Mouse (Mus musculus) hindbrain, embryonic 10.5 days (tissue): ENCODE measurements around the gene Rgl1. TPM values are rescaled to one million over a fixed set of nuclear protein-coding genes. Genes with fewer than 3 reads are reported as not detected.

Experiments used
- DNase-seq: peaks from one replicate; pipeline ENCODE4 v3.0.0-alpha.2; 2017; ENCODE audit warnings: low spot score
- H3K27ac ChIP-seq: fragments of 300-500 bp; sonication (generic); 2 replicates; pipeline ENCODE4 v1.5.1; 2016; ENCODE audit warnings: mild to moderate bottlenecking, moderate library complexity
- H3K27me3 ChIP-seq: fragments of 300-500 bp; sonication (generic); 2 replicates; pipeline ENCODE4 v1.6.1; 2016; ENCODE audit warnings: mild to moderate bottlenecking; ENCODE audit not compliant: poor library complexity, insufficient read depth, severe bottlenecking
- H3K36me3 ChIP-seq: fragments of 300-500 bp; sonication (generic); 2 replicates; pipeline ENCODE4 v1.6.1; 2016; ENCODE audit warnings: mild to moderate bottlenecking, moderate library complexity
- H3K4me1 ChIP-seq: fragments of 300-500 bp; sonication (generic); replicated peaks from 2 replicates; pipeline ENCODE4 v1.6.1; 2016; ENCODE audit warnings: mild to moderate bottlenecking
- H3K4me3 ChIP-seq: fragments of 300-500 bp; sonication (generic); 2 replicates; pipeline ENCODE4 v1.5.1; 2016; ENCODE audit warnings: mild to moderate bottlenecking, moderate library complexity
- H3K9me3 ChIP-seq: fragments of 300-500 bp; sonication (generic); 2 replicates; pipeline ENCODE4 v1.6.1; 2016; ENCODE audit warnings: mild to moderate bottlenecking, moderate library complexity
- WGBS: fragments of 180-500 bp; shearing (Covaris S2); methylation state at CpG from one replicate; pipeline ENCODE4 v1.1.7; 2016; 5-methylcytosine and 5-hydroxymethylcytosine counted together
- polyA plus RNA-seq: library from polyadenylated mRNA; unstranded; fragments of >200 nt; fragmentation: Nextera tagmentation; extraction: Ambion mirVana; gene quantifications from 2 replicates; pipeline ENCODE4 v1.2.1, GENCODE M21; 2016

Gene Rgl1
- polyA plus RNA-seq, 1 experiment from 2014 or later = 27.1 TPM

GRCm38 (mm10) chr1:152771016-152771415, 4.9 kb upstream of the Rgl1 start:
- no peak for DNase-seq
- peaks cover 69% of the 10 kb centered on the region for H3K36me3 ChIP-seq
- WGBS = 92% methylated on average over 9 of the region's 9 CpGs
- no peaks in the 10 kb centered on the region for H3K9me3 ChIP-seq
- H3K4me3 ChIP-seq = no peak overlapping the region
- H3K27ac ChIP-seq = no peak overlapping the region
- peaks cover under 1% of the 10 kb centered on the region; the same call in 1 of the 2 replicates for H3K27me3 ChIP-seq
- no peaks in the 10 kb centered on the region; the same call in 1 of the 2 replicates for H3K4me1 ChIP-seq

GRCm38 (mm10) chr1:152767749-152768488, 1.8 kb upstream of the Rgl1 start:
- peaks cover 38% of the 10 kb centered on the region for H3K36me3 ChIP-seq
- H3K27ac ChIP-seq = 0 out of 2 replicates have a peak overlapping the region, but pooled peaks have one; percentile 92
- H3K27me3 ChIP-seq = peaks cover 20% of the 10 kb centered on the region
- H3K9me3 ChIP-seq = no peaks in the 10 kb centered on the region
- WGBS = 10% methylated on average over 5 of the region's 5 CpGs
- H3K4me1 ChIP-seq = peaks cover 8% of the 10 kb centered on the region
- H3K4me3 ChIP-seq = peak overlapping the region; percentile 91
- DNase-seq = peak; percentile 84

DNA sequence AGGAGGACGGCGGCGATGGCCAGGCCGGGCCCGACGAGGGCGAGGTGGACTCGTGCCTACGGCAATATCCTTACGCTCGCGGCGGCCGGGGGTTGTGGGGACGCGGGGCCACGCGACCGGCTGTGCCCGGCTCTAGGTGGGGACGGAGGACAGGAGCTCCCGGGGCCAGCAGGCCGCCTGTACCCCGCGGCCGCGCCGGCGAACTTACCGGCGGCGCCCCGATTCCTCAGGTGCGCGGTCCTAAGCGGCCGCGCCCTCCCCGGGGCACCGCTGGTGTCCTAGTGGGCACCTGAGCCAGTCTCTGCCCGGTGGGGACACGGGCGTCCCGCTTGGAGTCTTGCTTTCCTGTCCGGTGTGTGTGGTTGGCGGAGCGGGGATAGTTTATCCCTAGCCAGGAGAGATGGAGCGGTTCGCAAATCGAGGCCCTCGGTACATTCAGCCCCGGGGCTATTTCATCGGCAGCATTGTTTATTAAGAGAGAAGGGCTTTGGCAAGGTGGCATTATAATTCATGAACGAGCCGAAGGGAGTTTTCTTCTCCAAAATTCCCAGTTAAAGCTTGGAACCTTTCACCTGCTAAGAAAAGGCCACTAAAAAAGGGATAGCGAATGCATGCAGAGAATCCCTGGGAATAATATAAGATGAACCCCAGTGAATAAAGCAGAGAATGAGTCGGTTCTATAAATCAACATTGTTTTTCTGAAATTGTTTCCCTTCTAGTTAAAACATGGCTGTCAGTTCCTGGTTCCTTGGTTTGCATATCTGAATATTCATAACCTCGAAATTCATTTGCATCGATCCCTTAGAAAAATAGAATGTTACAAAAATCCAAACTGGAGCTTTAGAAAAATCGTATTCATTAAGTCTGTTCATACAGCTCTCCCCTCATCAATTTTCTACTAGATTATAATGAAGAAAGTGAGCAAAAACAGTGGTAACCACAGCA, 925 bp upstream of the Rgl1 start:
- 2% methylated on average over 60 of the region's 60 CpGs for WGBS
- peak overlapping the region; percentile 91 for H3K4me3 ChIP-seq
- H3K9me3 ChIP-seq = no peaks in the 10 kb centered on the region
- no peak for DNase-seq
- H3K27ac ChIP-seq = peak overlapping the region; percentile 92
- peaks cover 8% of the 10 kb centered on the region for H3K4me1 ChIP-seq
- H3K36me3 ChIP-seq = peaks cover 30% of the 10 kb centered on the region
- H3K27me3 ChIP-seq = peaks cover 20% of the 10 kb centered on the region

DNA sequence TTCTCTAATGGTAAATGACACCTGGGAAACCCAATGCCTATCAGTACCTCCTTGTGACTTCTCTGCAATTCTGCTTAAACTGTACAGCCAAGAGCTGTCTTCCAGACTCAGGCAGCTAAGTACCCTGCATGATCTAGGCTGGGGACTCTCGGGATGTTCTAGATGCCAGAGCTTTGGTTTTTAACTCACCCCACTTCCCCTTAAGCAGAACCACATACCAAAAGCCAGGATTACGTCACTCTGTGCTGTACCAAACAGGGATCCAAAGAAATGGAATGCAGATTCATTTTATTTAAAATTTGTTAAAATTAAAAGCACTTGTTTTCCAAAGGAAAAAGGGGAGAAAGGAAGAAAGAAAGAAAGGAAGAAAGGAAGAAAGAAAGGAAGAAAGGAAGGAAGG, 4.4 kb downstream of the Rgl1 start:
- 90% methylated on average over 2 of the region's 2 CpGs for WGBS
- no peaks in the 10 kb centered on the region for H3K9me3 ChIP-seq
- H3K4me3 ChIP-seq = no peak overlapping the region
- no peak overlapping the region for H3K27ac ChIP-seq
- no peak for DNase-seq
- H3K36me3 ChIP-seq = no peaks in the 10 kb centered on the region
- H3K27me3 ChIP-seq = peaks cover 20% of the 10 kb centered on the region
- peaks cover 11% of the 10 kb centered on the region for H3K4me1 ChIP-seq

- Histone ChIP-seq H3K27me3 (no peaks in the 10 kb centered on the region), H3K4me3 (no peak within 1 kb of the TSS), H3K27ac (no peak within 1 kb of the TSS), H3K36me3 (no peaks in the 10 kb centered on the region), H3K9me3 (no peaks in the 10 kb centered on the region), H3K4me1 (0 out of 2 replicates have a peak, but pooled peaks cover 9% of the 10 kb centered on the region)
- DNase-seq = no peak
- 70% methylated on average over 13 of the region's 13 CpGs for WGBS
These were observed 15.7 kb downstream of the Rgl1 start, which contains the start of gene Apobec4 for GRCm38 (mm10) chr1:152750312-152750965. Apobec4 (plus strand) TSS chr1:152750551.

DNA sequence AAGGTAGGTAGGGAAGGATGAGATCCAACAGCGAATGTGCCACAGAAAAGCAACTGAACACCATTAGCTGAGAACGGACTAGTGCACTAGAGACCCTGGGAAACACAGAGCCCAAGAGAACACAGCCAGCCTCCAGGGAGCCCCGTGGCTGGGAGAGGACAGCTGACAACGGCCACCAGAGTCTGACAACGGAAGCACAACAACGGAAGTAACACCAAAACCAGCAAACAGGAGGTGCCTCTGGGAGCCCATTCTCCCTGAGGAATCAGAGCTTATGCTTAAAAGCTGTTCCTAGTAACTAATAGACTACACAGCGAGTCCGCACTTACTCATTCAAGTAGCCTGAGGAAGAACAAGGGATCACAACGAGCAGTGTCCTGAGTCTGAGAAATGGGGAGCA, 16.9 kb downstream of the Rgl1 start:
- H3K36me3 ChIP-seq = no peaks in the 10 kb centered on the region
- no peak for DNase-seq
- no peak overlapping the region for H3K27ac ChIP-seq
- H3K9me3 ChIP-seq = no peaks in the 10 kb centered on the region
- no peak overlapping the region for H3K4me3 ChIP-seq
- no peaks in the 10 kb centered on the region for H3K27me3 ChIP-seq
- WGBS = 75% methylated on average over 9 of the region's 9 CpGs
- H3K4me1 ChIP-seq = 0 out of 2 replicates have a peak, but pooled peaks cover 9% of the 10 kb centered on the region

GRCm38 (mm10) chr1:152746426-152746825, 19.7 kb downstream of the Rgl1 start:
- Histone ChIP-seq H3K27me3 (no peaks in the 10 kb centered on the region), H3K9me3 (no peaks in the 10 kb centered on the region), H3K4me1 (0 out of 2 replicates have a peak, but pooled peaks cover 9% of the 10 kb centered on the region), H3K27ac (no peak overlapping the region), H3K4me3 (no peak overlapping the region), H3K36me3 (no peaks in the 10 kb centered on the region)
- WGBS = 6% methylated on average over 5 of the region's 5 CpGs
- DNase-seq = peak; percentile 77

GRCm38 (mm10) chr1:152743095-152743826, 22.9 kb downstream of the Rgl1 start:
- Histone ChIP-seq H3K9me3 (no peaks in the 10 kb centered on the region), H3K36me3 (no peaks in the 10 kb centered on the region), H3K27me3 (no peaks in the 10 kb centered on the region), H3K4me1 (peaks cover 3% of the 10 kb centered on the region; the same call in 1 of the 2 replicates), H3K4me3 (no peak overlapping the region), H3K27ac (no peak overlapping the region)
- no peak for DNase-seq
- 72% methylated on average over 15 of the region's 15 CpGs for WGBS

DNA sequence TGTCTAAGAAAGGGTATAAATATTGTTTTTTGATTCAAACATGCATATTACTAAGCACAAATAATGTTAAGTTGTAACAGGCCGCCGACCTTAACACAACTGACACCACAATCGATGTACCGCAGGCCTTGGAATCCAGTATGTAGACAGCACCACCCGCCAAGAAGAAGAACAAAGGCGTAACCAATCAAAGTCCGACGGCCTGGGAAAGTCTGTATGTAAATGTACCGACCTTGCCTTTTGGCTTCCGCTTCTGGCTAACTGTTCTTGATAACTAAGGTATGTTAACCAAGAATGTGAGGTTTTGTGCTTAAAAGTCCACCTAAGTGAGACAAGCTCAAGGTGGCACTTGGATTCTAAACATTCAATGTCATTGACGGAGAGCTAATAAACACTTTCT, 26.8 kb downstream of the Rgl1 start:
- WGBS = 83% methylated on average over 11 of the region's 11 CpGs
- no peak for DNase-seq
- Histone ChIP-seq H3K27me3 (no peaks in the 10 kb centered on the region), H3K27ac (no peak overlapping the region), H3K4me1 (peaks cover 7% of the 10 kb centered on the region; the same call in 1 of the 2 replicates), H3K9me3 (no peaks in the 10 kb centered on the region), H3K36me3 (no peaks in the 10 kb centered on the region), H3K4me3 (no peak overlapping the region)

GRCm38 (mm10) chr1:152738793-152739192, 27.4 kb downstream of the Rgl1 start:
- 89% methylated on average over 9 of the region's 9 CpGs for WGBS
- peaks cover 7% of the 10 kb centered on the region; the same call in 1 of the 2 replicates for H3K4me1 ChIP-seq
- DNase-seq = no peak
- H3K9me3 ChIP-seq = no peaks in the 10 kb centered on the region
- H3K27ac ChIP-seq = no peak overlapping the region
- H3K4me3 ChIP-seq = no peak overlapping the region
- H3K36me3 ChIP-seq = no peaks in the 10 kb centered on the region
- H3K27me3 ChIP-seq = no peaks in the 10 kb centered on the region

GRCm38 (mm10) chr1:152727604-152728236, 38.4 kb downstream of the Rgl1 start:
- no peaks in the 10 kb centered on the region for H3K36me3 ChIP-seq
- 76% methylated on average over 5 of the region's 5 CpGs for WGBS
- no peak overlapping the region for H3K27ac ChIP-seq
- no peak overlapping the region for H3K4me3 ChIP-seq
- no peaks in the 10 kb centered on the region for H3K27me3 ChIP-seq
- H3K9me3 ChIP-seq = no peaks in the 10 kb centered on the region
- DNase-seq = no peak
- no peaks in the 10 kb centered on the region for H3K4me1 ChIP-seq
